Comparison of ENCODE assay signal across 10 mouse cellular contexts in genomic region chr10:60792841-60793240, GRCm38 (mm10). TPM values are rescaled to one million over a fixed set of nuclear protein-coding genes. Genes with fewer than 3 reads are reported as not detected.
DNase-seq lines count a peak whose midpoint lies in the region; ATAC-seq and TF ChIP-seq lines count a peak whose summit lies in the region.
"Had no signal": no experiment of that assay in that cellular context is flagged by ENCODE, and none has a peak within 500 bp of the region (broad histone marks: within the 10 kb centered on the region; RNA-seq: fewer than 3 reads in every experiment).

No protein-coding gene starts in this region.

- H3K4me1 ChIP-seq in lung, embryonic 14.5 days (ENCODE audit: insufficient read depth), result no peaks in the 10 kb centered on the region
- H3K4me1 ChIP-seq in heart, adult 2 months (ENCODE audit: control insufficient read depth, insufficient read depth, low read length), result peaks cover 15% of the 10 kb centered on the region
- H3K4me1 ChIP-seq in liver, embryonic 11.5 days (replicated peaks; ENCODE audit: control insufficient read depth, insufficient read depth, low read length), result peaks cover 19% of the 10 kb centered on the region; the same call in 1 of the 2 replicates

- no peak overlapping the region for H3K4me3 ChIP-seq in lung, embryonic 14.5 days (ENCODE audit: low read depth, low read length)
- H3K4me3 ChIP-seq in heart, adult 2 months, result no peak overlapping the region
- no peak overlapping the region for H3K4me3 ChIP-seq in liver, embryonic 11.5 days (ENCODE audit: low read depth, low read length)

- no peak for TF ChIP-seq CTCF in lung, embryonic 14.5 days (IDR thresholded peaks at IDR 0.05; ENCODE audit: low read depth)
- TF ChIP-seq CTCF in heart, adult 2 months (IDR thresholded peaks at IDR 0.05), result 0 out of 2 replicates have a peak, but pooled peaks have one; percentile 2

- 0 out of 2 replicates have a peak overlapping the region, but pooled peaks have one; percentile 3 for H3K4me2 ChIP-seq in lung, embryonic 14.5 days
- no peak overlapping the region for H3K4me2 ChIP-seq in liver, embryonic 11.5 days

- H3K9me3 ChIP-seq in lung, embryonic 14.5 days (ENCODE audit: low read depth, low read length), result no peaks in the 10 kb centered on the region
- H3K9me3 ChIP-seq in liver, embryonic 11.5 days (ENCODE audit: control insufficient read depth, low read length), result no peaks in the 10 kb centered on the region

- H3K27ac ChIP-seq in lung, embryonic 14.5 days (ENCODE audit: low read depth), result peak overlapping the region; percentile 58; the same call in 1 of the 2 replicates
- H3K27ac ChIP-seq in heart, adult 2 months, result peak overlapping the region; percentile 77
- H3K27ac ChIP-seq in liver, embryonic 11.5 days (ENCODE audit: low read depth, low read length), result no peak overlapping the region

- no peaks in the 10 kb centered on the region for H3K27me3 ChIP-seq in lung, embryonic 14.5 days (ENCODE audit: insufficient read depth, low read length)
- no peaks in the 10 kb centered on the region for H3K27me3 ChIP-seq in heart, adult 2 months (ENCODE audit: control insufficient read depth, insufficient read depth, low read length)
- H3K27me3 ChIP-seq in liver, embryonic 11.5 days (replicated peaks; ENCODE audit: control insufficient read depth, insufficient read depth, low read length), result peaks cover 4% of the 10 kb centered on the region; the same call in 1 of the 2 replicates

- 0 out of 2 replicates have a peak, but pooled peaks have one; percentile 35 for ATAC-seq in lung, embryonic 14.5 days (ENCODE audit: insufficient read depth)
- ATAC-seq in liver, embryonic 11.5 days (replicated peaks; ENCODE audit: low FRiP score), result no peak
- ATAC-seq in erythroblast, adult 5-6 weeks (replicated peaks; ENCODE audit: low FRiP score, poor library complexity, severe bottlenecking), result no peak

- H3K36me3 ChIP-seq in lung, embryonic 14.5 days (ENCODE audit: insufficient read depth), result no peaks in the 10 kb centered on the region
- no peaks in the 10 kb centered on the region for H3K36me3 ChIP-seq in heart, adult 2 months (ENCODE audit: control insufficient read depth, insufficient read depth, low read length)
- no peaks in the 10 kb centered on the region for H3K36me3 ChIP-seq in liver, embryonic 11.5 days (ENCODE audit: control insufficient read depth, insufficient read depth, low read length)
- H3K36me3 ChIP-seq: G1E had no signal

- TF ChIP-seq POLR2A in heart, adult 2 months (IDR thresholded peaks at IDR 0.05; ENCODE audit: insufficient read depth, low read depth, low read length), result peak; percentile 45; the same call in 1 of the 2 replicates

- 19% methylated on average over 11 of the region's 11 CpGs for WGBS in lung, embryonic 14.5 days
- 7% methylated on average over 11 of the region's 11 CpGs for WGBS in heart, adult 2 months
- WGBS in liver, embryonic 11.5 days, result 28% methylated on average over 11 of the region's 11 CpGs

- intact Hi-C loops in heart, adult 2 months (cut with DNase I), result no loop called here

- peak; percentile 54; the same call in 1 of the 2 replicates for TF ChIP-seq EP300 in heart, adult 2 months (IDR thresholded peaks at IDR 0.05; ENCODE audit: insufficient read depth, low read depth, low read length)

- H3K9ac ChIP-seq in lung, embryonic 14.5 days, result no peak overlapping the region
- H3K9ac ChIP-seq in heart, adult 2 months (ENCODE audit: low read depth, low read length), result peak overlapping the region; percentile 9; the same call in 1 of the 2 replicates
- no peak overlapping the region for H3K9ac ChIP-seq in liver, embryonic 11.5 days (ENCODE audit: low read depth, low read length)

- DNase-seq in lung, embryonic 14.5 days, result peak; percentile 57
- DNase-seq in lung, postnatal 14 days, result no peak
- peak; percentile 59 to 78 for DNase-seq in heart, adult 2 months
- DNase-seq in kidney, adult 11 months, result peak; percentile 66
- DNase-seq in lung, postnatal 4 days, result peak; percentile 67 to 76
- DNase-seq in liver, embryonic 11.5 days (ENCODE audit: low spot score), result no peak
- DNase-seq in frontal cortex, postnatal 36 days (ENCODE audit: low spot score in 2 of 2), result no peak
- DNase-seq: right cerebral cortex, postnatal 14 days had no signal

- H3K79me2 ChIP-seq in heart, adult 2 months (replicated peaks; ENCODE audit: control insufficient read depth, insufficient read depth, low read length), result no peaks in the 10 kb centered on the region

RNA-seq across cellular contexts. Expression of gene Unc5b, which starts 38.5 kb away (rescaled TPM):
- polyA plus RNA-seq in lung, embryonic 14.5 days (2014; fragmentation: Nextera tagmentation; extraction: Ambion mirVana), result 6.6 TPM in 2 replicates
- total RNA-seq in heart, adult 2 months (2021), result 10 to 100 TPM; 11.0 to 12.6 TPM
- polyA plus RNA-seq in heart, adult 2 months (2012; rRNA removed), result 12.2 and 15.0 TPM in 2 replicates
- 3.2 and 4.2 TPM in 2 replicates for polyA plus RNA-seq in liver, embryonic 11.5 days (2014; fragmentation: Nextera tagmentation; extraction: Ambion mirVana)
- total RNA-seq in erythroblast, adult 5-6 weeks (2015; ENCODE audit: low replicate concordance), result not detected in 2 replicates
- not detected in 2 replicates for total RNA-seq in erythroblast, adult 5-6 weeks (2017; ENCODE audit: low replicate concordance)
- polyA plus RNA-seq: G1E had no signal

RNA-seq across cellular contexts. Expression of gene Slc29a3, which starts 40.2 kb away (rescaled TPM):
- polyA plus RNA-seq in lung, embryonic 14.5 days (2014; fragmentation: Nextera tagmentation; extraction: Ambion mirVana), result 7.4 and 9.0 TPM in 2 replicates
- 1 to 10 TPM; 4.1 to 5.6 TPM for total RNA-seq in heart, adult 2 months (2021)
- polyA plus RNA-seq in heart, adult 2 months (2012; rRNA removed), result 3.9 and 4.9 TPM in 2 replicates
- polyA plus RNA-seq in liver, embryonic 11.5 days (2014; fragmentation: Nextera tagmentation; extraction: Ambion mirVana), result 4.3 and 4.8 TPM in 2 replicates
- 7.3 TPM in 2 replicates for total RNA-seq in erythroblast, adult 5-6 weeks (2015; ENCODE audit: low replicate concordance)
- 1.5 and 4.1 TPM in 2 replicates for total RNA-seq in erythroblast, adult 5-6 weeks (2017; ENCODE audit: low replicate concordance)

Comparison
In these comparisons a context has a peak if more than half of its experiments do, and no peak if none do; other contexts are left out.
1. DNase-seq: peak in lung, embryonic 14.5 days (single experiment), heart, adult 2 months (2 of 2), kidney, adult 11 months (single experiment) and lung, postnatal 4 days (2 of 2); none in lung, postnatal 14 days (single experiment), liver, embryonic 11.5 days (single experiment) and frontal cortex, postnatal 36 days (0 of 2).